Mouse (Mus musculus): Measurements from ENCODE around the gene Prim2.

DNA sequence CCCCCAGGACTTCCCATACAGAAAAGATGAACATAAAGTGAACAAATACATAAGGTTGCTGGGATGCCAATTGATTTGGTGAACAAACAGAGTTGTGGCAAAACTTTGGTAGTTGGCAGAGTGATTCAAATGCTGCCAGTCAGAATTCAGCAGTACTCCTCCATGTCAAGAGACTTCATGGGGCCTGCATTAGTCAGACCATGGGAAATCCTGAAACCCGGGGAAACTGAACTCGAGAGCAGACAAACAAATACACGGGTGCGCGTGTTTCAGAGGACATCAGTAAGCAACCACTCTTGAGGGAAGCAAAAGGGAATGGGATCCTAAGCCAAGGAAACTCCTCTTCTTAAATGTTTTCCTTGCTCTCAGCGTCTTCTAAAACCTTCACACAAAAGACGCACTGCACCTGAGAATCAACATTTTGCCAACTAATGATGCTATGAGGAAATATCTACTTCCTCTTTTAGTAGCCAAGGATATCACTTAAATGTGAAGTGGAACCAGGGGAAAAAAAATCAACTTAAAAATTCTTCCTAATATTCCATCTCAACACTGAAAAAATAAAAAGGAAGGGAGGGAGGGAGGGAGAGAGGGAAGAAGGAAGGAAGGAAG, 77.5 kb downstream of the Prim2 start:
- TF ChIP-seq CTCF (conservative IDR thresholded peaks at IDR 0.05; ENCODE audit: low read length) (no peak), POU5F1 (IDR thresholded peaks at IDR 0.05; ENCODE audit: borderline replicate concordance, low read length) (no peak), NANOG (IDR thresholded peaks at IDR 0.05; ENCODE audit: borderline replicate concordance, low read length) (no peak)
